ENCODE assay signal across 13 mouse cellular contexts in the genomic region with DNA sequence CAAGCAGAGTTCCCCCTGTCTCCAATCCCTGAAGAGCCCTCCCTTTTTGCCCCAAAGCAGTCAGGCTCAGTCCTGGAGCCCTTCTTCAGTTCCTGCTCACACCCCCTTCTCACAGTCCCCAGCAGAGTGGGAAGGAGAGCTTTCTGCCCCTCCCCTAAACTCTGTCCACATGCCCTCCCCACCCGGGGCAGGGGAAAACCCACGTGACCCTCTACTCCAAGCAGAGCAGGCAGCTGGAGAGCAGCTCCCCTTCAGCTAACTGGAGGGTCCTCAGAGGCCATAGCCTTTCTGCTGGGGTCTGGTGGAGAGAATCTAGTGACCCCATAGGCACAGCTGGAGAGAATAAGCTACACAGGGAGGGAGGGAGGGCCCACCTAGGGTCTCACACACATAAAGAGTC.
DNase-seq lines count a peak whose midpoint lies in the region; ATAC-seq and TF ChIP-seq lines count a peak whose summit lies in the region.
"Had no signal": no experiment of that assay in that cellular context is flagged by ENCODE, and none has a peak within 500 bp of the region (broad histone marks: within the 10 kb centered on the region; RNA-seq: fewer than 3 reads in every experiment).

No protein-coding gene starts in this region.

- no peak overlapping the region for H3K4me3 ChIP-seq in heart, embryonic 10.5 days
- H3K4me3 ChIP-seq in lung, postnatal 0 days (ENCODE audit: low read depth, low read length), result no peak overlapping the region
- H3K4me3 ChIP-seq in embryonic facial prominence, embryonic 12.5 days, result no peak overlapping the region
- no peak overlapping the region for H3K4me3 ChIP-seq in midbrain, embryonic 13.5 days (replicated peaks)
- H3K4me3 ChIP-seq: megakaryocyte, embryonic 14.5 days had no signal

- intact Hi-C loops in heart, postnatal 10 days (cut with DNase I), result no loop called here

- ATAC-seq in lung, postnatal 0 days, result peak; percentile 75
- peak; percentile 76 for ATAC-seq in embryonic facial prominence, embryonic 12.5 days (ENCODE audit: insufficient number of reproducible peaks, insufficient read depth, low FRiP score, low TSS enrichment)
- peak; percentile 53; the same call in 1 of the 2 replicates for ATAC-seq in midbrain, embryonic 13.5 days
- no peak for ATAC-seq in monocyte, adult 5-6 weeks (replicated peaks; ENCODE audit: insufficient number of reproducible peaks, low FRiP score, low TSS enrichment, poor library complexity, severe bottlenecking)

- no peak for DNase-seq in heart, embryonic 10.5 days (ENCODE audit: low spot score)
- no peak for DNase-seq in heart, postnatal 10 days
- peak; percentile 60 for DNase-seq in lung, postnatal 0 days (ENCODE audit: low spot score)
- no peak for DNase-seq in lung, adult 18-20 months
- no peak for DNase-seq in Muller cell, postnatal 12 days (ENCODE audit: inconsistent ontology term)
- DNase-seq: adrenal gland, postnatal 10 days; cerebellum, adult 18-20 months; gastrocnemius, postnatal 36 days; heart, postnatal 36 days had no signal

- TF ChIP-seq CTCF in lung, postnatal 0 days (IDR thresholded peaks at IDR 0.05), result no peak

- H3K9me3 ChIP-seq in heart, embryonic 10.5 days, result no peaks in the 10 kb centered on the region
- no peaks in the 10 kb centered on the region for H3K9me3 ChIP-seq in lung, postnatal 0 days (ENCODE audit: low read length)
- no peaks in the 10 kb centered on the region for H3K9me3 ChIP-seq in embryonic facial prominence, embryonic 12.5 days
- no peaks in the 10 kb centered on the region for H3K9me3 ChIP-seq in midbrain, embryonic 13.5 days
- H3K9me3 ChIP-seq: megakaryocyte, embryonic 14.5 days had no signal

- no peak overlapping the region for H3K9ac ChIP-seq in lung, postnatal 0 days (replicated peaks; ENCODE audit: low read depth)
- no peak overlapping the region for H3K9ac ChIP-seq in embryonic facial prominence, embryonic 12.5 days
- H3K9ac ChIP-seq in midbrain, embryonic 13.5 days (replicated peaks), result no peak overlapping the region

- no peaks in the 10 kb centered on the region for H3K27me3 ChIP-seq in heart, embryonic 10.5 days (ENCODE audit: insufficient read depth, poor library complexity, severe bottlenecking)
- H3K27me3 ChIP-seq in lung, postnatal 0 days (replicated peaks; ENCODE audit: insufficient read depth, low read length), result no peaks in the 10 kb centered on the region
- H3K27me3 ChIP-seq in embryonic facial prominence, embryonic 12.5 days, result no peaks in the 10 kb centered on the region
- H3K27me3 ChIP-seq in midbrain, embryonic 13.5 days, result no peaks in the 10 kb centered on the region

- no peak overlapping the region for H3K4me2 ChIP-seq in lung, postnatal 0 days (replicated peaks; ENCODE audit: low read depth, low read length)
- no peak overlapping the region for H3K4me2 ChIP-seq in embryonic facial prominence, embryonic 12.5 days (replicated peaks)
- H3K4me2 ChIP-seq in midbrain, embryonic 13.5 days (replicated peaks), result no peak overlapping the region

- H3K27ac ChIP-seq in heart, embryonic 10.5 days, result peak overlapping the region; percentile 68
- H3K27ac ChIP-seq in lung, postnatal 0 days (ENCODE audit: low read length), result no peak overlapping the region
- H3K27ac ChIP-seq in embryonic facial prominence, embryonic 12.5 days, result no peak overlapping the region; the same call in 1 of the 2 replicates
- no peak overlapping the region for H3K27ac ChIP-seq in midbrain, embryonic 13.5 days

- TF ChIP-seq EP300 in lung, postnatal 0 days (IDR thresholded peaks at IDR 0.05), result no peak

- 11% methylated on average over 2 of the region's 2 CpGs for WGBS in heart, embryonic 10.5 days
- WGBS in lung, postnatal 0 days, result 12% methylated on average over 2 of the region's 2 CpGs
- WGBS in embryonic facial prominence, embryonic 12.5 days, result 0% methylated on average over 2 of the region's 2 CpGs
- 3% methylated on average over 2 of the region's 2 CpGs for WGBS in midbrain, embryonic 13.5 days

- peaks cover 31% of the 10 kb centered on the region for H3K4me1 ChIP-seq in heart, embryonic 10.5 days
- H3K4me1 ChIP-seq in lung, postnatal 0 days (ENCODE audit: insufficient read depth, low read depth, low read length), result no peaks in the 10 kb centered on the region
- peaks cover 8% of the 10 kb centered on the region for H3K4me1 ChIP-seq in embryonic facial prominence, embryonic 12.5 days
- H3K4me1 ChIP-seq in midbrain, embryonic 13.5 days (replicated peaks), result peaks cover 17% of the 10 kb centered on the region

- H3K36me3 ChIP-seq in heart, embryonic 10.5 days, result no peaks in the 10 kb centered on the region
- no peaks in the 10 kb centered on the region for H3K36me3 ChIP-seq in lung, postnatal 0 days (ENCODE audit: insufficient read depth, low read length)
- H3K36me3 ChIP-seq in embryonic facial prominence, embryonic 12.5 days, result no peaks in the 10 kb centered on the region
- no peaks in the 10 kb centered on the region for H3K36me3 ChIP-seq in midbrain, embryonic 13.5 days
